Comparison of ENCODE assay signal across 9 mouse cellular contexts in the genomic region with DNA sequence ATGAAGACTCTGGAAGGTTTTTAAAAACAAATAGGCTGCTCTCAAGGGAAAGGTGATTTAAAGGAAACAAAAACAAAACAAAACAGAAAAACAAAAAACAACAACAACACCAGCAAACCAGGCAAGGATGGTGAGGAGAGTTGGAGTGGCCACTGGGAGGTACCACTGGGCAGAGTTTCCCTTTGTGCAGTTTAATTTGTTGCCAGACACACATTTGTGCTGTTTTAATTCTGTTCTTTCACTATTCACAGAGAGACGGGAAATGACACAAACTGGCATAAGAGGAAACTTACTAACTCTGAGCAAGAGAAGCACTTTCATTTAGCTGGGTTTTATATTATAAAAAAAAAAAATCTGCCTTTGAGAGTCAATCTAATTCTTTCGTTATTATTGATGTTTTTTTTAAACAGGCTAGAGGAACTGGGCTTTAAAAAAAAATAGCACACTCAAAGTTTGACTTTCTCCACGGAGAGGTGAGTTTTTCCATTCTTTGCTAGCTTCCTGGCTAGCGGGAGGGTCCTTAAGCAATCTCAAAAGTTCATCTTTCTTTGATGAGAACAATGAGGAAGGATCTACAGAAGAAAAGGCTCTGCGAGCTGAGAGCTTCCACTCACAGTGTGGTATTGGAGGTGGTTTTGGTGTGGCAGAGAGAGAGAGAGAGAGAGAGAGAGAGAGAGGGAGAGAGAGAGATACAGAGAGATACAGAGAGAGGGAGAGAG. TPM values are rescaled to one million over a fixed set of nuclear protein-coding genes. Genes with fewer than 3 reads are reported as not detected.
DNase-seq lines count a peak whose midpoint lies in the region; ATAC-seq and TF ChIP-seq lines count a peak whose summit lies in the region.
"Had no signal": no experiment of that assay in that cellular context is flagged by ENCODE, and none has a peak within 500 bp of the region (broad histone marks: within the 10 kb centered on the region; RNA-seq: fewer than 3 reads in every experiment).

No protein-coding gene starts in this region.

- H3K27ac ChIP-seq in heart, embryonic 16.5 days (ENCODE audit: low read length), result peak overlapping the region; percentile 27; the same call in 1 of the 2 replicates
- H3K27ac ChIP-seq in heart, embryonic 12.5 days (ENCODE audit: poor library complexity, severe bottlenecking), result no peak overlapping the region
- H3K27ac ChIP-seq in testis, adult 2 months (ENCODE audit: control insufficient read depth, insufficient read depth, low read depth, low read length), result peak overlapping the region; percentile 25; the same call in 1 of the 2 replicates
- H3K27ac ChIP-seq in stomach, postnatal 0 days (replicated peaks), result peak overlapping the region; percentile 63; the same call in 1 of the 2 replicates

- H3K9me3 ChIP-seq in heart, embryonic 16.5 days (replicated peaks; ENCODE audit: control insufficient read depth, low read length), result no peaks in the 10 kb centered on the region
- H3K9me3 ChIP-seq in heart, embryonic 12.5 days (replicated peaks), result no peaks in the 10 kb centered on the region
- H3K9me3 ChIP-seq in stomach, postnatal 0 days (ENCODE audit: control insufficient read depth, low read length), result no peaks in the 10 kb centered on the region

- H3K9ac ChIP-seq in heart, embryonic 16.5 days (ENCODE audit: low read length), result no peak overlapping the region
- H3K9ac ChIP-seq in heart, embryonic 12.5 days, result no peak overlapping the region
- no peak overlapping the region for H3K9ac ChIP-seq in stomach, postnatal 0 days (ENCODE audit: low read length)

- H3K4me2 ChIP-seq in heart, embryonic 16.5 days (ENCODE audit: low read depth, low read length), result peak overlapping the region; percentile 27; the same call in 1 of the 2 replicates
- no peak overlapping the region for H3K4me2 ChIP-seq in heart, embryonic 12.5 days
- no peak overlapping the region for H3K4me2 ChIP-seq in stomach, postnatal 0 days (replicated peaks; ENCODE audit: low read depth)

- no peak for TF ChIP-seq EP300 in stomach, postnatal 0 days (optimal IDR thresholded peaks at IDR 0.05)

- H3K4me3 ChIP-seq in heart, embryonic 16.5 days (ENCODE audit: low read length), result no peak overlapping the region
- H3K4me3 ChIP-seq in heart, embryonic 12.5 days, result no peak overlapping the region
- H3K4me3 ChIP-seq in testis, adult 2 months (ENCODE audit: control insufficient read depth, low read depth, low read length), result no peak overlapping the region
- H3K4me3 ChIP-seq in stomach, postnatal 0 days (ENCODE audit: low read depth, low read length), result no peak overlapping the region

- no peaks in the 10 kb centered on the region for H3K27me3 ChIP-seq in heart, embryonic 16.5 days (ENCODE audit: control insufficient read depth, insufficient read depth, low read length)
- no peaks in the 10 kb centered on the region for H3K27me3 ChIP-seq in heart, embryonic 12.5 days (replicated peaks)
- no peaks in the 10 kb centered on the region for H3K27me3 ChIP-seq in testis, adult 2 months (ENCODE audit: control insufficient read depth, insufficient read depth, low read length)
- no peaks in the 10 kb centered on the region for H3K27me3 ChIP-seq in stomach, postnatal 0 days (ENCODE audit: control insufficient read depth, insufficient read depth, low read length)

- no peak for TF ChIP-seq POLR2A in testis, adult 2 months (IDR thresholded peaks at IDR 0.05; ENCODE audit: control insufficient read depth, low read depth, low read length)

- no peak for DNase-seq in testis, postnatal 14 days (ENCODE audit: low spot score)
- DNase-seq in stomach, postnatal 0 days (ENCODE audit: low spot score), result no peak
- DNase-seq in right cerebral cortex, postnatal 25 days, result no peak
- DNase-seq in urinary bladder, postnatal 14 days (ENCODE audit: low spot score), result no peak
- DNase-seq: right cerebral cortex, postnatal 4 days had no signal

- ATAC-seq in heart, embryonic 16.5 days (replicated peaks; ENCODE audit: extremely low read depth, insufficient read depth, low FRiP score), result no peak
- ATAC-seq in heart, embryonic 12.5 days (ENCODE audit: insufficient number of reproducible peaks, low FRiP score), result no peak
- ATAC-seq in hematopoietic stem cell, adult 5-6 weeks (replicated peaks in 1 of 2; ENCODE audit: insufficient read depth in 1 of 2, low FRiP score in 2 of 2, low TSS enrichment in 1 of 2, low read depth in 1 of 2, poor library complexity in 2 of 2, severe bottlenecking in 2 of 2), result peak; percentile 50 to 55; a peak in 2 of 4 replicates
- no peak for ATAC-seq in stomach, postnatal 0 days (ENCODE audit: low FRiP score, low TSS enrichment)

- peaks cover 28% of the 10 kb centered on the region for H3K36me3 ChIP-seq in heart, embryonic 16.5 days (ENCODE audit: control insufficient read depth, insufficient read depth)
- peaks cover 37% of the 10 kb centered on the region for H3K36me3 ChIP-seq in heart, embryonic 12.5 days
- no peaks in the 10 kb centered on the region for H3K36me3 ChIP-seq in testis, adult 2 months (ENCODE audit: control insufficient read depth, insufficient read depth, low read length)
- H3K36me3 ChIP-seq in stomach, postnatal 0 days (ENCODE audit: control insufficient read depth, insufficient read depth, low read length), result peaks cover 6% of the 10 kb centered on the region; the same call in 1 of the 2 replicates

- WGBS in heart, embryonic 16.5 days, result 50% methylated on average over 5 of the region's 5 CpGs
- WGBS in heart, embryonic 12.5 days, result 50% methylated on average over 5 of the region's 5 CpGs
- 44% methylated on average over 5 of the region's 5 CpGs for WGBS in stomach, postnatal 0 days

- TF ChIP-seq CTCF in testis, adult 2 months (IDR thresholded peaks at IDR 0.05; ENCODE audit: control insufficient read depth, insufficient read depth, insufficient replicate concordance, low read depth, low read length), result no peak
- TF ChIP-seq CTCF in stomach, postnatal 0 days (IDR thresholded peaks at IDR 0.05; ENCODE audit: low read depth), result peak; percentile 50

- peaks cover 8% of the 10 kb centered on the region; the same call in 1 of the 2 replicates for H3K4me1 ChIP-seq in heart, embryonic 16.5 days (ENCODE audit: control insufficient read depth, insufficient read depth, low read length)
- H3K4me1 ChIP-seq in heart, embryonic 12.5 days (replicated peaks), result 0 out of 2 replicates have a peak, but pooled peaks cover 3% of the 10 kb centered on the region
- no peaks in the 10 kb centered on the region for H3K4me1 ChIP-seq in testis, adult 2 months (ENCODE audit: control insufficient read depth, insufficient read depth, low read length)
- H3K4me1 ChIP-seq in stomach, postnatal 0 days (replicated peaks; ENCODE audit: control insufficient read depth, insufficient read depth), result peaks cover 8% of the 10 kb centered on the region; the same call in 1 of the 2 replicates

RNA-seq across cellular contexts. Expression of gene Arid5b, which starts 39.7 kb away (rescaled TPM):
- polyA plus RNA-seq in heart, embryonic 16.5 days (2015; fragmentation: Nextera tagmentation; extraction: Ambion mirVana), result 19.5 and 19.6 TPM in 2 replicates
- polyA plus RNA-seq in heart, embryonic 12.5 days (2016; fragmentation: Nextera tagmentation; extraction: Ambion mirVana), result 18.9 and 19.3 TPM in 2 replicates
- 4.9 and 5.1 TPM in 2 replicates for polyA plus RNA-seq in testis, adult 2 months (2012; rRNA removed)
- 12.5 and 13.8 TPM in 2 replicates for total RNA-seq in hematopoietic stem cell, adult 5-6 weeks (2017)
- polyA plus RNA-seq in stomach, postnatal 0 days (2015; fragmentation: Nextera tagmentation; extraction: Ambion mirVana), result 17.9 and 18.3 TPM in 2 replicates

Comparison
In these comparisons a context has a peak if more than half of its experiments do, and no peak if none do; other contexts are left out.
1. ATAC-seq: peak in hematopoietic stem cell, adult 5-6 weeks (2 of 2); none in heart, embryonic 16.5 days (single experiment), heart, embryonic 12.5 days (single experiment) and stomach, postnatal 0 days (single experiment).